Mouse (Mus musculus): ENCODE measurements around the gene Dync1li2. TPM values are rescaled to one million over a fixed set of nuclear protein-coding genes. Genes with fewer than 3 reads are reported as not detected.

The Dync1li2 gene
- polyA plus RNA-seq, 1 experiment: 28.5 TPM

DNA sequence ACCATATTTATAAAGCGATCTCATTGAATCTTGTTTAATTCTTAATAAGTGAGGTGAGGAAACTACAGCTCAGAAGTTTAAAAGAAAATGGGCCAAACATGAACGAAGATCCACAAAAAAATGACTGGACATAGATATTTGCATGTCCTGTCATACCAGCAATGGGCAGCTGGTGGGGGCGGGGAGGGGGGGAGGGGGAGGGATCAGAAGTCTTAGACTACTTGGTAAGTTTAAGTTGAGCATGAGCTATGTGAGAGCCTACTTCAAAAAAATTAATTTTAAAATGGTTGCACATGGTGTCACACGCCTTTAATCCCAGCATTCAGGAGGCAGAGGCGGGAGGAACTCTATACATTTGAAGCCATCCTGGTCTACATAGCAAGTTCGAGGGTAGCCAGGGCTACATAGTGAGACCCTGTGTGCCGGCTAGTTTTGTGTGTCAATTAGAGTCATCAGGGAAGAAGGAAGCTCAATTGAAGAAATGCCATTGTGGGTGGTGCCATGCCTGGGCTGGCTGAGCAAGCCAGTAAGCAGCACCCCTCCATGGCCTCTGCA lies 355 bp upstream of the Dync1li2 start:
- peak overlapping the region; percentile 96; the same call in 1 of the 2 replicates for H3K27ac ChIP-seq (ENCODE audit: control insufficient read depth, insufficient read depth, low read depth, low read length, poor library complexity)
- 52% methylated on average over 7 of the region's 7 CpGs for WGBS
- TF ChIP-seq POLR2A (IDR thresholded peaks at IDR 0.05; ENCODE audit: borderline replicate concordance, control insufficient read depth, low read depth, low read length): no peak
- no peak for TF ChIP-seq CTCF (IDR thresholded peaks at IDR 0.05; ENCODE audit: control insufficient read depth, insufficient read depth, low read length)
- no peak overlapping the region for H3K4me3 ChIP-seq (replicated peaks; ENCODE audit: control insufficient read depth, low read depth, low read length)
- H3K4me1 ChIP-seq (ENCODE audit: control insufficient read depth, insufficient read depth, low read length): peaks cover 4% of the 10 kb centered on the region

DNA sequence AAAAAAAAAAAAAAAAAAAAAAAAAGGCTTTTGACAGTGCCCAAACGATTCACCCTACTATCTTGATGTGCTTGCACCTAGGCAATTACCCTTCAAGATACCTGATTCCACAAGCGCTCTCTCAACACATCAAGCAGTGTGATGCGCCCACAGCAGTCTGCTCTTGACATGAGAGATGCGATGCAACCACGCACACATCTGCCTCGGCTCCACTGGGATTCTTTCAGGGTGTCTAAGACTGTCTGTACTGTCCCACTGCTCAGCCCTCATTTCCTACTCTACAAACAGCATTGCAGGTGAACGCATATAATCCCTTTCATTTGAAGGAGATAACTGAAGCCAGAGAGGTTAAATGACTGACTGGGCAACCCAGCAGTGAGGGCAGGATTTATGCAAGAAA lies 1.2 kb downstream of the Dync1li2 start:
- H3K4me3 ChIP-seq (replicated peaks; ENCODE audit: control insufficient read depth, low read depth, low read length): peak overlapping the region; percentile 98
- no peak overlapping the region for H3K27ac ChIP-seq (ENCODE audit: control insufficient read depth, insufficient read depth, low read depth, low read length, poor library complexity)
- WGBS: 68% methylated on average over 7 of the region's 7 CpGs
- TF ChIP-seq CTCF (IDR thresholded peaks at IDR 0.05; ENCODE audit: control insufficient read depth, insufficient read depth, low read length) (no peak), POLR2A (IDR thresholded peaks at IDR 0.05; ENCODE audit: borderline replicate concordance, control insufficient read depth, low read depth, low read length) (no peak)
- H3K4me1 ChIP-seq (ENCODE audit: control insufficient read depth, insufficient read depth, low read length): peaks cover 4% of the 10 kb centered on the region

DNA sequence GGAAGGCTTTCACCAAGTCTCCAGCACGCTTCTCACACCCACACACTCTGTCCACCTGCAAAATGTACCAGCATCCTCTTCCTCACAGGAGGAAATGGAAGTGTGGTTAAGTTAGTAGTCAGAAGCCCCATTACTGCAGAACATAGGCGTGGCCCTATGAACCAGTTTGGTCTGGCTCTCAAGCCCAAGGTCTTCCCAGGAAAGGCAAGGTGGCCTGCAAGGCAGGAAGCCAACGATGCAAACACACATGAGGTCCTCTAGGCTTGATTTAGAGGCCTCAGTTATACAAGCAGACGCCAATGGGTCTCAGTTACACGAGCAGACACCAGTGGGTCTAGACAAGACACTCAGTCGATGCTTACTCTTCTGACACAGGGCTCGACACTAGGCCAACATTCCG lies 3.4 kb downstream of the Dync1li2 start:
- WGBS: 89% methylated on average over 8 of the region's 8 CpGs
- TF ChIP-seq CTCF (IDR thresholded peaks at IDR 0.05; ENCODE audit: control insufficient read depth, insufficient read depth, low read length) (no peak), POLR2A (IDR thresholded peaks at IDR 0.05; ENCODE audit: borderline replicate concordance, control insufficient read depth, low read depth, low read length) (no peak)
- Histone ChIP-seq H3K4me1 (ENCODE audit: control insufficient read depth, insufficient read depth, low read length) (peaks cover 6% of the 10 kb centered on the region), H3K27ac (ENCODE audit: control insufficient read depth, insufficient read depth, low read depth, low read length, poor library complexity) (no peak overlapping the region), H3K4me3 (replicated peaks; ENCODE audit: control insufficient read depth, low read depth, low read length) (no peak overlapping the region)

DNA sequence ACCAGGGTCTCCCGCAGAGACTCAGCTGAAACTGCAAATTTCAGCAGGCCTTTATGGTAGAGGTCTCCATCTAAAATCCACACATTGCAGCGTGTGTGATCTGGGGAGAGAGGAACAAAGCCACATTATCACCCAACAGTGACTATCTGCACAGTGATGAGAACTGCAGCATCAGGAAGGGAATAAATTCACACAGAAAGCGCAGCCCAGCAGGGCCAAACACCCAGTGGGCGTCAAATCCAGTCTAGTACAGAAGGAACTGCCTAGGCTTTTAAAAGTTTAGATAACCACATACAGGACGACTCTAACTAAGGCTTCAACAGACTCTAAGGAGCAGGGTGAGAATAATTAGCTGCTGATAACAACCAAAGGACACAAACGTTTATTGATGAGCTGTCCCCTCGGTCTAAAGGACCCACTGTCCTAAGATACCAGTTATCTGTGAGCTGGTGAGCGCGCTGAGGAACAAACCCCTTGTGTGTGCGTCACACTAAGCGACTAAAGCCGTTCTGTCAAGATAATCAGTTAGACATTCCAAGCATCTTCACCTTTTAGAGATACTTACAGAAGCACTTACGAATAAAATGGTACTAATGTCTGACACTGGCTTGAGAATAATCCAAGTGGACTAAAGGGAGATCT lies 5.2 kb downstream of the Dync1li2 start:
- H3K27ac ChIP-seq (ENCODE audit: control insufficient read depth, insufficient read depth, low read depth, low read length, poor library complexity): no peak overlapping the region
- TF ChIP-seq POLR2A (IDR thresholded peaks at IDR 0.05; ENCODE audit: borderline replicate concordance, control insufficient read depth, low read depth, low read length): no peak
- WGBS: 89% methylated on average over 13 of the region's 13 CpGs
- no peak overlapping the region for H3K4me3 ChIP-seq (replicated peaks; ENCODE audit: control insufficient read depth, low read depth, low read length)
- H3K4me1 ChIP-seq (ENCODE audit: control insufficient read depth, insufficient read depth, low read length): peaks cover 6% of the 10 kb centered on the region

DNA sequence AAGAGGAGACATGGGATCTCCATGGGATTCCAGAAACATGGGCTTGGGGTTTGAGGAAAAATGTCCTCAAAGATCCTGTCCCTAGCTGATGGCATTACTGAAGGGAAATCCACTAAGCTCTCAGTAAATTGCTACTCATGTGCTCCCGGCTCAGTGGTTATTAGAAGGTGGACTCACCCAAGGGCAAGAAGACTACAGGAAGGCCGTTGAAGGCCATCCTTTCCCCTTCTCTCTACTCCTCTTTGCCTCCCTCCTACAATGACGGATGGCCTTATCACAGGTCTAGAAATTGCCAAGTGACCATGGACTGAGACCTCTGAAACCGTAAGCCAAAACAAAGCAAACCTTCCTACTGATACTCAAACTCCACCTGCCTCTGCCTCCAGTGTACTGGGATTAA lies 6.3 kb downstream of the Dync1li2 start:
- WGBS: 83% methylated on average over 4 of the region's 4 CpGs
- H3K27ac ChIP-seq (ENCODE audit: control insufficient read depth, insufficient read depth, low read depth, low read length, poor library complexity): no peak overlapping the region
- TF ChIP-seq CTCF (IDR thresholded peaks at IDR 0.05; ENCODE audit: control insufficient read depth, insufficient read depth, low read length) (no peak), POLR2A (IDR thresholded peaks at IDR 0.05; ENCODE audit: borderline replicate concordance, control insufficient read depth, low read depth, low read length) (no peak)

DNA sequence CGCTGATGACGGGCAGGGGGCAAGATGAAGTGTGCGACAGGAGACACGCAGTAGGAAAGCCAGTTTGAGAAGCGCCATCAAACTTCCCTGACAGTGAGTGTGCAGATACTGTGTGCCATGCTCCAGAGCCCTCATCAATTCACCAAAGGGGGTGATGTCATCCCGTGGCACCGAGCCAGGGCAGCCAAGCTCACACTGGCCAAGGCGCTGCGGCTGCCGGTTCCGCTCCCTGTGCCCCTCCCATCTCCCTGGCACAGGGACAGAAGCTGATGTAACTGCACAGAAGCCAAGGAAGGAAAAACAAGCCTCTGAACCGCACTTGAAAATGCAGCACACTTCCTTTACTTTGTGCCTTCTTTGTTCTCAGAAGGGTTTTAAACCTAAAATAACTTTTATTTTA lies 6.8 kb downstream of the Dync1li2 start:
- 13% methylated on average over 12 of the region's 12 CpGs for WGBS
- Histone ChIP-seq H3K4me1 (ENCODE audit: control insufficient read depth, insufficient read depth, low read length) (peaks cover 2% of the 10 kb centered on the region), H3K27ac (ENCODE audit: control insufficient read depth, insufficient read depth, low read depth, low read length, poor library complexity) (no peak overlapping the region; the same call in 1 of the 2 replicates), H3K4me3 (replicated peaks; ENCODE audit: control insufficient read depth, low read depth, low read length) (no peak overlapping the region)
- no peak for TF ChIP-seq POLR2A (IDR thresholded peaks at IDR 0.05; ENCODE audit: borderline replicate concordance, control insufficient read depth, low read depth, low read length)
- TF ChIP-seq CTCF (IDR thresholded peaks at IDR 0.05; ENCODE audit: control insufficient read depth, insufficient read depth, low read length): no peak

More for the DNA sequence above, 6.3 kb downstream of the Dync1li2 start:
- H3K4me1 ChIP-seq (ENCODE audit: control insufficient read depth, insufficient read depth, low read length): peaks cover 3% of the 10 kb centered on the region
- no peak overlapping the region for H3K4me3 ChIP-seq (replicated peaks; ENCODE audit: control insufficient read depth, low read depth, low read length)

DNA sequence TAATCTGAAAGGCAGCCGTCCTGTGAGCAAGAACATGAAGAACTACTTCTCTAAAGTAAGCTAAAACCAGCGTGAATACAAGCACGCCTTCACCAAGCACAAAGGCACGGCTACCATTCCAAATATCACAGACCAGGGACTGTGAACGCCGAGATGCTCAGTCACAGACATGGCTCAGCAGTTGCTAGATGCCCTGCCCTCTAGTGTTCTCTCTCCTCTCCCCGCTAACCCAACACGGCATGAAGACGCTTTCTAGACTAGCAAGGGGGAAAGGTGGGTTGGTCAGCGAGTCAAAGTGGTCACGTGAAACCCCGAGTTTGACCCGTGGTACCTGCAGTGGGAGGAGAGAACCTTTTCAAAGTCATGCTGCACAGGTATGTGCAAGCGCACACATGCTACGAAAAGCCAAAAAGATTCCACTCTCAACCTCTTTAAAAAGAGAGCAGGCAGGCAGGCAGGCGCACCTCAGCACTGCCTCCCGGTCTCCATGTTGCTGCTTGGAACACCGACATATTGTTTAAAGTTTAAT lies 8.0 kb downstream of the Dync1li2 start:
- Histone ChIP-seq H3K4me3 (replicated peaks; ENCODE audit: control insufficient read depth, low read depth, low read length) (no peak overlapping the region), H3K4me1 (ENCODE audit: control insufficient read depth, insufficient read depth, low read length) (peaks cover 2% of the 10 kb centered on the region), H3K27ac (ENCODE audit: control insufficient read depth, insufficient read depth, low read depth, low read length, poor library complexity) (no peak overlapping the region)
- TF ChIP-seq CTCF (IDR thresholded peaks at IDR 0.05; ENCODE audit: control insufficient read depth, insufficient read depth, low read length) (no peak), POLR2A (IDR thresholded peaks at IDR 0.05; ENCODE audit: borderline replicate concordance, control insufficient read depth, low read depth, low read length) (no peak)
- 87% methylated on average over 18 of the region's 18 CpGs for WGBS

DNA sequence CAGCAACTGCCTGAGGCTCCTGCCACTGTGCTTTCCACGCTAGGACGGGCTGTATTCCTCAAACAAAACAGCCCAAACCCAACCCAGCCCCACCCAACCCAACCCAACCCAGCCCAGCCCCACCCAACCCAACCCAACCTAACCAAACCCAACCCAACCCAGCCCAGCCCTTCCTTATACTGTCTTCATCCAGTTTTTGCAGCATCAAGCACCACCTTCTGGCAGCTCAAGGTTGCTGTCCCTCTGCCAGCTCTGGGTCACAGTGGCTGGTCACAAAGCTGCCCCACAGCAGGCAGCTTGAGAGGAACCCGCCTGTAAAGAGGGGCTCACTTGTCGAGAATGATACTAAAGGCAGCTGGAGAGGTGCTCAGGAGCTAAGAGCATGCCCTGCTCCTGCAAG lies 8.6 kb downstream of the Dync1li2 start:
- no peak overlapping the region for H3K4me3 ChIP-seq (replicated peaks; ENCODE audit: control insufficient read depth, low read depth, low read length)
- peaks cover 2% of the 10 kb centered on the region for H3K4me1 ChIP-seq (ENCODE audit: control insufficient read depth, insufficient read depth, low read length)
- H3K27ac ChIP-seq (ENCODE audit: control insufficient read depth, insufficient read depth, low read depth, low read length, poor library complexity): no peak overlapping the region
- TF ChIP-seq CTCF (IDR thresholded peaks at IDR 0.05; ENCODE audit: control insufficient read depth, insufficient read depth, low read length): peak; percentile 30; the same call in 1 of the 2 replicates
- no peak for TF ChIP-seq POLR2A (IDR thresholded peaks at IDR 0.05; ENCODE audit: borderline replicate concordance, control insufficient read depth, low read depth, low read length)
- 56% methylated on average over 4 of the region's 4 CpGs for WGBS
